Mouse (Mus musculus): ENCODE measurements around the gene Eng. TPM values are rescaled to one million over a fixed set of nuclear protein-coding genes. Genes with fewer than 3 reads are reported as not detected.

Gene Eng
- total RNA-seq, 2 experiments from 2014 or later, result 1.5 to 4.0 TPM

- no peak for ATAC-seq (replicated peaks; ENCODE audit: low FRiP score, poor library complexity, severe bottlenecking)
These were observed 76.2 kb downstream of the Eng start for GRCm38 (mm10) chr2:32722581-32722980.

DNA sequence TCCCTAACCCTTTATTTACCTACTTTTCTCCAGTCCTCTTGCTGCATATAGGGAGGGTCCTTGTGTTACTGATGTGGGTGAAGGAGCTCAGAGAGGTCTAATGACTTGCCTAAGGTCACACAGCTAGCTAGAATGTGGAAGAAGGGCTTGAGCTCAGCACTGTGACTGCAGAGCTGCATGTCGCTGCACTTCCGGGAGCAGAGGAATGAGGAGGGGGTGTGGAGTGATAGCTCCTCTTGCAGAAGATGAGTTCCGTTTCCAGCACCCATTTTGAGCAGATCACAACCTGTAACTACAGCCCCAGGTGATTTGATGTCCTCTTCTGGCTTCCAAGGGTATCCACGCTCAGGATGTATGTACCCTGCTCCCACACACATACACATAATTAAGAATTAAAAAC lies 77.8 kb downstream of the Eng start:
- no peak for ATAC-seq (replicated peaks; ENCODE audit: low FRiP score, poor library complexity, severe bottlenecking)

DNA sequence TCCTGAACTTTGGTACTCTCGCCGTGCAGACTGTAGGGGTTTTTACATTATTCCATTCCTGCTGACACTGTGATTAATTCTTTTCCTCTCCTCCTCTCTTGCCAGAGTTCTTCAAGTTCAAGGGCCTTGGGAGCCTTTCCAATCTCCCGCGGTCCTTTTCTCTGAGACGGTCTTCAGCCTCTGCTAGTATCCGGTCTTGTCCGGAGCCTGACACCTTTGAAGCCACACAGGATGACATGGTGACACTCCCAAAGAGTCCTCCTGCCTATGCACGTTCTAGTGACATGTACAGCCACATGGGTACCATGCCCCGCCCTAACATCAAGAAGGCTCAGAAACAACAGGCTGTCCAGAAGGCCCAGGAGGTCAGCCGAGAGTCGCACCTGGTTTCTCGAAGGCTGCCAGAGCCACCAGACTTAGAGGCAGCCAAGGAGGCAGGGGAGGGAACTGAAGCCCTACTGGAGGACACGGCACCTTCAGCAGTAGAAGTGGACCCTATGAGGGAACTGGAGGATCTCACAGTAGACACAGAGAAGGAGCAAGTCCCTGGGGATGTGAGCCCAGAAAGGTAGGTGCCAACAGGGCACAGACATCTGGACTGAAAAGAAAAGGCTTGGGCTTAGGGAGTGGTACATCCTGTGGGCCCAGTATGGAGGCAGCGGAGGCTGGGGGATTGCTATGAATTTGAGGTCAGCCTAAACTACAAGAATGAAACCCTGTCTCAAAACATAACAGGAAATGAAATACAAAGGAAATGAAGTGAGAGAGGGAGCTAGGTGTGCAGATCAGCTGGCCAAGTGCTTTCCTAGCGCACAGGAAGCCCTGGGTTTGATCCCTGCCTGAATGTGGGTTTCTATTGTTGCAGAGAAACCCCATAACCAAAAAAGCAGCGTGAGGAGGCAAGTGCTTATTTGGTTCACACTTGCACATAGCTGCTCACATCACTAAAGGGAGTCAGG lies 78.7 kb downstream of the Eng start:
- ATAC-seq (replicated peaks; ENCODE audit: low FRiP score, poor library complexity, severe bottlenecking), result no peak

GRCm38 (mm10) chr2:32727435-32727834 lies 81.0 kb downstream of the Eng start:
- ATAC-seq (replicated peaks; ENCODE audit: low FRiP score, poor library complexity, severe bottlenecking), result peak; percentile 40; the same call in 1 of the 2 replicates

GRCm38 (mm10) chr2:32728463-32728862 lies 82.1 kb downstream of the Eng start:
- ATAC-seq (replicated peaks; ENCODE audit: low FRiP score, poor library complexity, severe bottlenecking), result no peak

GRCm38 (mm10) chr2:32729547-32729946 lies 83.2 kb downstream of the Eng start:
- ATAC-seq (replicated peaks; ENCODE audit: low FRiP score, poor library complexity, severe bottlenecking), result no peak

- ATAC-seq (replicated peaks; ENCODE audit: low FRiP score, poor library complexity, severe bottlenecking), result no peak
These were observed 84.5 kb downstream of the Eng start for GRCm38 (mm10) chr2:32730854-32731253.

DNA sequence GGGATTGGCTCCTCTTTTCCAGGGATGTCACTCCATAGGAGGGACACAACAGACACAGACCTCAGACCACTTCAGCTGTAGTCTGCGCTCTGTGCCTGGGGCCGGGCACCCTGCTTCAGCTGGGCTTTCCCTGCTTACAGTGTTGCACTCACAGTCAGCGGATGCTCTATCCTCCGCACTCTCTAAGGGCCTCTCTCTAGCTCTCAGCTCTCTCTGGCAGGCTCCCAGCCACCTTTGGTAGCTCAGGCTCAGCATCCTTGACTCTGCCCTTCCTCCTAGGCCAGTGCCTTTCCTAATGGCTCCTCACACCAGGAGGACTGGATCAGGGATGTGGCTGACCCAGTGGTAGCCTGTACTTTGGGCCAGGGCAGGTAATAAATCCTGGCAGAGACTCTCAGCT lies 85.5 kb downstream of the Eng start:
- ATAC-seq (replicated peaks; ENCODE audit: low FRiP score, poor library complexity, severe bottlenecking), result no peak

Other genes with a start within 250 kb of the Eng start
- gene Naif1, start 196.1 kb upstream of the Eng start, total RNA-seq (2015; ENCODE audit: low replicate concordance), result 0.77 and 0.84 TPM in 2 replicates
- gene Naif1, start 196.1 kb upstream of the Eng start, total RNA-seq (2017; ENCODE audit: low replicate concordance), result 0.98 and 2.1 TPM in 2 replicates
- 2.1 and 6.3 TPM in 2 replicates for gene Slc25a25, start 195.2 kb upstream of the Eng start, total RNA-seq (2015; ENCODE audit: low replicate concordance)
- gene Slc25a25, start 195.2 kb upstream of the Eng start, total RNA-seq (2017; ENCODE audit: low replicate concordance), result 4.2 and 16.2 TPM in 2 replicates
- gene Fam102a, start 111.3 kb upstream of the Eng start, total RNA-seq (2015; ENCODE audit: low replicate concordance), result 1.2 and 2.7 TPM in 2 replicates
- gene Fam102a, start 111.3 kb upstream of the Eng start, total RNA-seq (2017; ENCODE audit: low replicate concordance), result 0.28 and 6.5 TPM in 2 replicates
- 26.9 and 41.0 TPM in 2 replicates for gene Dpm2, start 75.7 kb upstream of the Eng start, total RNA-seq (2015; ENCODE audit: low replicate concordance)
- gene Dpm2, start 75.7 kb upstream of the Eng start, total RNA-seq (2017; ENCODE audit: low replicate concordance), result 8.6 and 18.2 TPM in 2 replicates
- not detected in 2 replicates for gene Pip5kl1, start 71.8 kb upstream of the Eng start, total RNA-seq (2015; ENCODE audit: low replicate concordance)
- 1.9 TPM in 1 of 2 replicates, not detected in the other for gene Pip5kl1, start 71.8 kb upstream of the Eng start, total RNA-seq (2017; ENCODE audit: low replicate concordance)
- gene 9430097D07Rik, start 70.9 kb upstream of the Eng start, total RNA-seq (2015; ENCODE audit: low replicate concordance), result not detected in 2 replicates
- gene 9430097D07Rik, start 70.9 kb upstream of the Eng start, total RNA-seq (2017; ENCODE audit: low replicate concordance), result not detected in 2 replicates
- gene St6galnac4, start 59.5 kb upstream of the Eng start, total RNA-seq (2015; ENCODE audit: low replicate concordance), result 8.8 and 9.4 TPM in 2 replicates
- 3.8 and 4.9 TPM in 2 replicates for gene St6galnac4, start 59.5 kb upstream of the Eng start, total RNA-seq (2017; ENCODE audit: low replicate concordance)
- 0.77 and 3.3 TPM in 2 replicates for gene St6galnac6, start 46.9 kb upstream of the Eng start, total RNA-seq (2015; ENCODE audit: low replicate concordance)
- 2.1 and 2.5 TPM in 2 replicates for gene St6galnac6, start 46.9 kb upstream of the Eng start, total RNA-seq (2017; ENCODE audit: low replicate concordance)
- not detected in 2 replicates for gene Ak1, start 24.8 kb upstream of the Eng start, total RNA-seq (2015; ENCODE audit: low replicate concordance)
- not detected in 2 replicates for gene Ak1, start 24.8 kb upstream of the Eng start, total RNA-seq (2017; ENCODE audit: low replicate concordance)
- 1.3 and 4.0 TPM in 2 replicates for gene Fpgs, start 57.5 kb downstream of the Eng start, total RNA-seq (2015; ENCODE audit: low replicate concordance)
- gene Fpgs, start 57.5 kb downstream of the Eng start, total RNA-seq (2017; ENCODE audit: low replicate concordance), result 2.1 and 6.6 TPM in 2 replicates
- 15.0 and 25.9 TPM in 2 replicates for gene Cdk9, start 66.5 kb downstream of the Eng start, total RNA-seq (2015; ENCODE audit: low replicate concordance)
- gene Cdk9, start 66.5 kb downstream of the Eng start, total RNA-seq (2017; ENCODE audit: low replicate concordance), result 18.1 and 19.5 TPM in 2 replicates
- gene Sh2d3c, start 74.5 kb downstream of the Eng start, total RNA-seq (2015; ENCODE audit: low replicate concordance), result 15.4 and 23.2 TPM in 2 replicates
- gene Sh2d3c, start 74.5 kb downstream of the Eng start, total RNA-seq (2017; ENCODE audit: low replicate concordance), result 5.2 and 6.4 TPM in 2 replicates
- gene 6330409D20Rik, start 94.4 kb downstream of the Eng start, total RNA-seq (2015; ENCODE audit: low replicate concordance), result not detected in 2 replicates
- not detected in 2 replicates for gene 6330409D20Rik, start 94.4 kb downstream of the Eng start, total RNA-seq (2017; ENCODE audit: low replicate concordance)
- 10.4 and 11.3 TPM in 2 replicates for gene Tor2a, start 110.6 kb downstream of the Eng start, total RNA-seq (2015; ENCODE audit: low replicate concordance)
- gene Tor2a, start 110.6 kb downstream of the Eng start, total RNA-seq (2017; ENCODE audit: low replicate concordance), result 4.7 and 8.8 TPM in 2 replicates
- not detected in 2 replicates for gene Ttc16, start 129.0 kb downstream of the Eng start, total RNA-seq (2015; ENCODE audit: low replicate concordance)
- gene Ttc16, start 129.0 kb downstream of the Eng start, total RNA-seq (2017; ENCODE audit: low replicate concordance), result not detected in 2 replicates
- gene Ptrh1, start 129.2 kb downstream of the Eng start, total RNA-seq (2015; ENCODE audit: low replicate concordance), result 2.5 TPM in 1 of 2 replicates, not detected in the other
- gene Ptrh1, start 129.2 kb downstream of the Eng start, total RNA-seq (2017; ENCODE audit: low replicate concordance), result not detected in 2 replicates
- not detected in 2 replicates for gene Cfap157, start 137.8 kb downstream of the Eng start, total RNA-seq (2015; ENCODE audit: low replicate concordance)
- not detected in 2 replicates for gene Cfap157, start 137.8 kb downstream of the Eng start, total RNA-seq (2017; ENCODE audit: low replicate concordance)
- gene Stxbp1, start 200.7 kb downstream of the Eng start, total RNA-seq (2015; ENCODE audit: low replicate concordance), result 0.96 and 1.3 TPM in 2 replicates
- gene Stxbp1, start 200.7 kb downstream of the Eng start, total RNA-seq (2017; ENCODE audit: low replicate concordance), result 0.34 and 0.56 TPM in 2 replicates
- gene Fam129b, start 229.5 kb downstream of the Eng start, total RNA-seq (2015; ENCODE audit: low replicate concordance), result 3.1 and 5.8 TPM in 2 replicates
- gene Fam129b, start 229.5 kb downstream of the Eng start, total RNA-seq (2017; ENCODE audit: low replicate concordance), result 2.6 and 5.6 TPM in 2 replicates